Mouse (Mus musculus) testis, adult 2 months (tissue): ENCODE measurements at regions not wholly inside any gene's neighbourhood (a gene's known extent, or its start where the extent isn't known, plus 50 kb on each side); places are given as distances from the start of the nearest gene placed in this dataset.

Source experiments
- H3K27ac ChIP-seq: fragments of 200-500 bp; 2 replicates; pipeline ENCODE4 v1.5.1; 2012; ENCODE audit warnings: low read depth, low read length; ENCODE audit not compliant: control insufficient read depth, insufficient read depth
- H3K27me3 ChIP-seq: fragments of 200-500 bp; 2 replicates; pipeline ENCODE4 v1.6.1; 2012; ENCODE audit warnings: mild to moderate bottlenecking, low read length, moderate library complexity; ENCODE audit not compliant: control insufficient read depth, insufficient read depth
- H3K36me3 ChIP-seq: fragments of 200-500 bp; 2 replicates; pipeline ENCODE4 v1.6.1; 2012; ENCODE audit warnings: mild to moderate bottlenecking, low read length; ENCODE audit not compliant: control insufficient read depth, insufficient read depth
- H3K4me1 ChIP-seq: fragments of 200-500 bp; 2 replicates; pipeline ENCODE4 v1.6.1; 2012; ENCODE audit warnings: low read length; ENCODE audit not compliant: control insufficient read depth, insufficient read depth
- H3K4me3 ChIP-seq: fragments of 200-500 bp; 2 replicates; pipeline ENCODE4 v1.5.1; 2012; ENCODE audit warnings: low read depth, mild to moderate bottlenecking, low read length, moderate library complexity, mixed read lengths; ENCODE audit not compliant: control insufficient read depth
- CTCF ChIP-seq: fragments of 200-500 bp; IDR thresholded peaks from 2 replicates; pipeline ENCODE4 v1.5.1; 2012; ENCODE audit warnings: low read depth, mild to moderate bottlenecking, inconsistent platforms, low read length, moderate library complexity; ENCODE audit not compliant: control insufficient read depth, insufficient read depth, insufficient replicate concordance
- POLR2A ChIP-seq: fragments of 200-500 bp; IDR thresholded peaks from 2 replicates; pipeline ENCODE4 v1.6.1; 2012; ENCODE audit warnings: low read depth, mild to moderate bottlenecking, inconsistent platforms, low read length, moderate library complexity; ENCODE audit not compliant: control insufficient read depth

DNA sequence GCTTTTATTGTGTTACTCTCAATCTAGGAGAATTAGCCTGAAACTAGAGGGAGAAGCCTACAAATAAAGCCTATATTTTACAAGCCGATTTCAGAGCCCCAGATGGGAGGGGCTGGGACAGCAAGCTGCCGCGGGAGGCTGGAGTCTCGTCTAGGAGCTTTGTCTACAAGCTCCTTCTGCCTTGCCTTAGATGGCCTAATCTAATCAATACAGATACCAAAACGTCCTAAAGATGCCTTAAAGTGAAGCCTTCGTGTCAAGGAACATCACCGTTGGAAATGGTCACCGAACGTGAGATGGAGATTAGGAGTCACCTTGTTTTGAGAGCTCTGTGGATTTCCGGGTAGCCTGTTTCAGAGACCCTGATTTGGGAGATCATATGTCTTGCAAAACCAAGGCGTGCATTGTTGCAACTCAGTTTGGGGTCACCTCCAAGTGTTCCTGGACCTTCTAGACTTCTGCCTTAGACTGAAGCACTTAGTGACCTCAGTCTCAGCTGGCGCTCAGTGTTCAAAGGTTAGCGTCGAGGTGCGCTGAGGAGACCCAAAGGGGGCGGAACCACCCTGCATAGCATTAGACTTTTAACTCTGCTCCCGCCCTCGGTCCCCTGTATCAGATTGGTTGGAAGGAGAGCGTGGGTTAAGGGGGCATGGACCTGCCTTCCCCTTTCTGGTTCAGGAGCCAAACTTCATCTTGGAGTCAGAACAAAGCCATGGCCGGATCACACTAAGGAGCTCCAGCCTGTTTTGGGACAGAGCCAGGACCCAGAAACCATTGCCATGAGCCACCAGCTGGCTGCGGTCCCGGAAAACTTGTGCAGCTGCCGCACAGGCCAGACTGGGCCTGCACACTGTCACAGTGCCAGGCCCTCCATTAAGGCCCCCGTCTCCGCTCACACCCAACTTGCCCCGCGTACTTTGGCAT is 174.9 kb upstream of the Jmjd1c start:
- Histone ChIP-seq H3K27ac (peak overlapping the region; percentile 58), H3K27me3 (no peaks in the 10 kb centered on the region), H3K4me3 (peak overlapping the region; percentile 19; the same call in 1 of the 2 replicates), H3K4me1 (peaks cover 10% of the 10 kb centered on the region), H3K36me3 (no peaks in the 10 kb centered on the region)
- no peak for TF ChIP-seq CTCF

DNA sequence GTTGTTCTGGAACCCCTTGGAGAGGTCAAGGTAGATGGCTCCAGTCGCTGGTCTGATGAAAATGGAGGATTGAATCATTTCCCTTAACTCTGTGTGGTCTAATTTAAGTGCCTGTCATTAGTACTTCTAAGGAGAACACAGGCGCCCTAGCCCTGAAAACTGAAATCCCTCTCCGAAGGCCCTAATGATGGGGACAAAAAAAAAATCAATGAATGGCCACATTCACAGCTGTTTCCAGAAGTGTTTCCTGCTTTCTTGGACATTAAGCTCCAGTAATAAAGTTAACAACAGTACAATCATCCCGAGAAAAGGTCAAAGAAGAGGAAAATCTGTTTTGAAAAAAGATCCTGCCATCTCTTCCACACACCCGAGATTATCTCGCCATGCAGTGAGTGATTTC is 174.1 kb upstream of the Jmjd1c start:
- H3K27me3 ChIP-seq: no peaks in the 10 kb centered on the region
- no peak for TF ChIP-seq POLR2A
- TF ChIP-seq CTCF: no peak
- H3K27ac ChIP-seq: no peak overlapping the region
- peaks cover 10% of the 10 kb centered on the region for H3K4me1 ChIP-seq
- H3K4me3 ChIP-seq: no peak overlapping the region
- no peaks in the 10 kb centered on the region for H3K36me3 ChIP-seq

DNA sequence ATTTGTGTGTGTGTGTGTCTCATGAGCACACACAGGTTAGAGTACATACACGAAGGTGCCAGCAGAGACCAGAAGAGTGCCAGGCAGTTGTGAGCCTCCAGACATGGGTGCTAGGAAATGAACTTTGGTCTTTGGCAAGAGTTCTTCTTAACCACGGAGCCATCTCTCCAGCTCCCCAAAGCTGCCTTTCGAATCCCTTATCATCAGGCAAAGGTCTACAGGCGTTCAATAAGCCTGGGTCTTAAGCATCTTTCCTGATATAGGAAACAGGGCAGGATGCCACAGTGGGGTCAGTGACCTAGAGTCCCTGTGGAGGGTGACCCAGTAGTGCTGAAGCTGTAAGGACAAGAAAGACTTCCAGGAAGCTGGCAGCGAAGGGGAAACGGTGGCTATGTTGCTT is 173.6 kb upstream of the Jmjd1c start:
- H3K4me1 ChIP-seq: peaks cover 10% of the 10 kb centered on the region
- no peak for TF ChIP-seq CTCF
- no peak overlapping the region for H3K27ac ChIP-seq
- no peaks in the 10 kb centered on the region for H3K36me3 ChIP-seq
- no peak overlapping the region for H3K4me3 ChIP-seq
- no peaks in the 10 kb centered on the region for H3K27me3 ChIP-seq

DNA sequence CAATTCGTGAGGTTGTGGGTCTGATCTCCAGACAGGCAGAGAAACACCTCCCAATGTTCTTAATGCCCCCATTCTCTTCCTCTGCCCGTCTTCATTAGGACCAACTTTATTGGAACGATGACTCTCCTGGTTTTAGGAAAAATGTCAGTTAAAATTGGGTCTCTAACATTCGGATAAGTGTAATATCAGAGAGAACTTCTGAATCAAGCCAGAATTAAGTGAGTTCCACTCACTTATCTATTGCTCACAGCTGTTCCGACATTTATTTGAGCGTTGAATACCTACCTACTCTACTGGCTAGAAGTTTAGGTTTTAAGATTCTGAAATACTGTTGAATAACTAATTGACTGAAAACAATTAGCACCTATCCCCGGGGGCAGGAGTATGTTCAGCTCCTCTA is 172.0 kb upstream of the Jmjd1c start:
- Histone ChIP-seq H3K27me3 (no peaks in the 10 kb centered on the region), H3K4me1 (peaks cover 10% of the 10 kb centered on the region), H3K4me3 (peak overlapping the region; percentile 89; the same call in 1 of the 2 replicates), H3K36me3 (no peaks in the 10 kb centered on the region), H3K27ac (no peak overlapping the region)
- TF ChIP-seq POLR2A (no peak), CTCF (no peak)

DNA sequence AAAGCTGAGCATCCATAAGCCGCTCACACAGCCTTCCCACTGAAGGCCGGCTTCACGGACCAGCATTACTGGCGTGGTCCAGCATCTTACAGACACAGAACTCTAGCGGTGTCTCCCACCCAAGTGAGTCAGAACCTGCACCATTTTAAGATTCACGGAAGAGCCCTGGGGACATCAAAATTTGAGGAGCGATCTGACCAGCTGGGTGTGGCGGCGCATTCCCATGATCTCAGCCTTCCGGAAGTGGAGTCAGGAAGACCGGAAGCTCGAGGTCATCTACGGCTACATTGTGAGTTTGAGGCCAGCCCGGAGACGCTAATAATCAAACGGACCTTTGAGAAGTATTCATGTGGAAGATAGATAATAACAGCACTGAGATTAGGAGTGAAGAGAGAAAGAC is 171.5 kb upstream of the Jmjd1c start:
- H3K27ac ChIP-seq: no peak overlapping the region
- peak overlapping the region; percentile 89 for H3K4me3 ChIP-seq
- peaks cover 10% of the 10 kb centered on the region for H3K4me1 ChIP-seq
- TF ChIP-seq CTCF (no peak), POLR2A (peak; percentile 57)
- H3K36me3 ChIP-seq: no peaks in the 10 kb centered on the region
- no peaks in the 10 kb centered on the region for H3K27me3 ChIP-seq

DNA sequence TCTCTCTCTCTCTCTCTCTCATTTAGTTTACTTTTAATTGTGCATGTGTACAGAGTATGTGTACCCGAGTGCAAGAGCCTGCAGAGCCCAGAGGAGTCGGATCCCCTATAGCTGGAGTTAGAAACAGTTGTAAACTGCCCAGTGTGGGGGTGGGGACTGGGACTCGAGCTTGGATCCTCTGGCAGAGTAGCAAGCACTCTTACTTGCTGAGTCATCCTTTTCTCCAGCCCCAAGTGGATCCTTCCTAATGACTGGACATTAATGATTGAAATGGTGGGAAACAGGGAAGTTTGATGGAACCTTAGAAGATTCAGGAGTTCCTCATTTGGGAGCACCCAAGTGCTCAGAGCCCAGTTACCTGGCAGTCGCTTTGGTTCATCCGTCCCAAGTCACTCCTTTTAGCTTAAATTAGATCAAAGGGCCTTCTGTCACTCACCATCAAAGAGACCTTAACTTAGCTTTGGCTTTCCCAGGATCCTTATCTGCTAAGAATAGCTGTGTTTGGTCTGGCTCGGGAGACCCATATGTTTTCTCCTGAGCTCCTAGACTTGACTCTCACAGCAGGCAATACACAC is 170.3 kb upstream of the Jmjd1c start:
- TF ChIP-seq CTCF (no peak), POLR2A (no peak)
- H3K27ac ChIP-seq: no peak overlapping the region

DNA sequence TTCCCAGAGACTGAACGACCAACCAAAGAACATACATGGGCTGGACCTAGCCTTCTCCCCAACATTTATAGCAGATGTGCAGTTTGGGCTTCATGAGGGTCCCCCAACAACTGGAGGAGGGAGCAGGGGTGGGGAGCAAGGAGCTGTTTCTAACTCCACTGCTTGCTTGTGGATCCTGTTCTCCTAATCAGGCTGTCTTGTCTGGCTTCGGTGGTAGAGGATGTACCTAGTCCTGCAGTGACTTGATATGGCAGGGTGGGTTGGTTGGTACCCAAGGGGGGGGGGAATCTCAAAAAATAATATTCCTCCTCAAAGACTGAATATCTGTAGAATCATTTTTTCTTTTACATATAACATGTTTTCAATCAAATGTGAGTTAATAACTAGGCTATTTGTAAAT is 168.3 kb upstream of the Jmjd1c start:
- no peak overlapping the region for H3K4me3 ChIP-seq
- TF ChIP-seq POLR2A: no peak
- TF ChIP-seq CTCF: no peak
- H3K27me3 ChIP-seq: no peaks in the 10 kb centered on the region
- H3K27ac ChIP-seq: no peak overlapping the region
- H3K4me1 ChIP-seq: peaks cover 5% of the 10 kb centered on the region
- H3K36me3 ChIP-seq: no peaks in the 10 kb centered on the region

More for the DNA sequence above, 170.3 kb upstream of the Jmjd1c start:
- H3K36me3 ChIP-seq: no peaks in the 10 kb centered on the region
- no peaks in the 10 kb centered on the region for H3K27me3 ChIP-seq
- peaks cover 10% of the 10 kb centered on the region for H3K4me1 ChIP-seq
- peak overlapping the region; percentile 34 for H3K4me3 ChIP-seq
